Comparison of ENCODE assay signal across 10 mouse cellular contexts in genomic region chr2:166667790-166668695, GRCm38 (mm10). TPM values are rescaled to one million over a fixed set of nuclear protein-coding genes. Genes with fewer than 3 reads are reported as not detected.
DNase-seq lines count a peak whose midpoint lies in the region; ATAC-seq and TF ChIP-seq lines count a peak whose summit lies in the region.
"Had no signal": no experiment of that assay in that cellular context is flagged by ENCODE, and none has a peak within 500 bp of the region (broad histone marks: within the 10 kb centered on the region; RNA-seq: fewer than 3 reads in every experiment).

No protein-coding gene starts in this region.

- H3K9me3 ChIP-seq in midbrain, embryonic 10.5 days (replicated peaks) = no peaks in the 10 kb centered on the region
- H3K9me3 ChIP-seq: G1E had no signal

- ATAC-seq in monocyte, adult 5-6 weeks (replicated peaks; ENCODE audit: insufficient number of reproducible peaks, low FRiP score, low TSS enrichment, poor library complexity, severe bottlenecking) = no peak

- H3K27ac ChIP-seq in midbrain, embryonic 10.5 days (replicated peaks) = peak overlapping the region; percentile 94

- no peak overlapping the region for H3K4me3 ChIP-seq in midbrain, embryonic 10.5 days

- H3K4me1 ChIP-seq in midbrain, embryonic 10.5 days = peaks cover 100% of the 10 kb centered on the region

- WGBS in midbrain, embryonic 10.5 days = 48% methylated on average over 22 of the region's 22 CpGs

- TF ChIP-seq POLR2A in brain, embryonic 14.5 days (IDR thresholded peaks at IDR 0.05; ENCODE audit: borderline replicate concordance, extremely low read depth, insufficient read depth, insufficient read length, poor library complexity, severe bottlenecking) = no peak

- H3K36me3 ChIP-seq in midbrain, embryonic 10.5 days = peaks cover 6% of the 10 kb centered on the region; the same call in 1 of the 2 replicates

- TF ChIP-seq CTCF in brain, embryonic 14.5 days (IDR thresholded peaks at IDR 0.05; ENCODE audit: borderline replicate concordance, extremely low read depth, insufficient read depth, insufficient read length) = no peak

- DNase-seq in layer of hippocampus, adult 11-12 months (ENCODE audit: low spot score) = peak; percentile 62
- no peak for DNase-seq in layer of hippocampus, postnatal 25 days (ENCODE audit: extremely low spot score in 1 of 2, low spot score in 1 of 2)
- peak; percentile 86 for DNase-seq in brain, embryonic 14.5 days (ENCODE audit: low read depth)
- DNase-seq in forelimb bud, embryonic 11.5 days (ENCODE audit: low read depth, low spot score) = peak; percentile 56
- no peak for DNase-seq in midbrain, embryonic 10.5 days (ENCODE audit: low spot score)
- no peak for DNase-seq in cerebellum, adult 9-10 months
- no peak for DNase-seq in spleen, postnatal 14 days (ENCODE audit: low spot score in 2 of 2)
- DNase-seq: gastrocnemius, postnatal 36 days had no signal

- no peaks in the 10 kb centered on the region for H3K27me3 ChIP-seq in midbrain, embryonic 10.5 days (ENCODE audit: low read depth, poor library complexity, severe bottlenecking)

RNA-seq across cellular contexts. Expression of gene Prex1, which starts 45.6 kb away (rescaled TPM):
- total RNA-seq in layer of hippocampus, postnatal 25 days (2021) = 10 to 100 TPM; 75.4 to 85.2 TPM
- 49.4 and 55.7 TPM in 2 replicates for polyA plus RNA-seq in brain, embryonic 14.5 days (2012; rRNA removed)
- 32.3 and 33.7 TPM in 2 replicates for polyA plus RNA-seq in midbrain, embryonic 10.5 days (2016; fragmentation: Nextera tagmentation; extraction: Ambion mirVana)
- 118 to 236 TPM (median 124 TPM) in 3 replicates for total RNA-seq in monocyte, adult 5-6 weeks (2017)

Comparison
In these comparisons a context has a peak if more than half of its experiments do, and no peak if none do; other contexts are left out.
1. DNase-seq: peak in layer of hippocampus, adult 11-12 months (single experiment), brain, embryonic 14.5 days (single experiment) and forelimb bud, embryonic 11.5 days (single experiment); none in layer of hippocampus, postnatal 25 days (0 of 2), midbrain, embryonic 10.5 days (single experiment), cerebellum, adult 9-10 months (single experiment) and spleen, postnatal 14 days (0 of 2).